Mouse (Mus musculus): ENCODE data around the gene Ccnl2. TPM values are rescaled to one million over a fixed set of nuclear protein-coding genes. Genes with fewer than 3 reads are reported as not detected.
A peak's percentile ranks its signal among the peaks of the same experiment; 100 is the strongest.

The Ccnl2 gene
- polyA plus RNA-seq, 1 experiment from 2014 or later, result 103 TPM

- H3K4me3 ChIP-seq (replicated peaks; ENCODE audit: low read depth, low read length), result peak overlapping the region; percentile 32; the same call in 1 of the 2 replicates
- TF ChIP-seq CTCF (IDR thresholded peaks at IDR 0.05; ENCODE audit: low read depth), result no peak
- no peak for DNase-seq (ENCODE audit: low spot score)
- peaks cover 11% of the 10 kb centered on the region for H3K4me1 ChIP-seq (replicated peaks; ENCODE audit: insufficient read depth, low read length)
- peak overlapping the region; percentile 77 for H3K4me2 ChIP-seq (ENCODE audit: low read length)
- no peaks in the 10 kb centered on the region for H3K9me3 ChIP-seq (replicated peaks; ENCODE audit: low read length)
- 0 out of 2 replicates have a peak overlapping the region, but pooled peaks have one; percentile 13 for H3K27ac ChIP-seq
- 46% methylated on average over 5 of the region's 5 CpGs for WGBS
- H3K9ac ChIP-seq (ENCODE audit: low read depth, low read length), result no peak overlapping the region
- H3K36me3 ChIP-seq (ENCODE audit: insufficient read depth, low read length), result no peaks in the 10 kb centered on the region
- ATAC-seq (replicated peaks; ENCODE audit: low FRiP score, low read depth), result no peak
- H3K27me3 ChIP-seq (ENCODE audit: insufficient read depth, low read length), result no peaks in the 10 kb centered on the region; the same call in 1 of the 2 replicates
Observed at GRCm38 (mm10) chr4:155773335-155774078, 38.8 kb upstream of the Ccnl2 start.

- peak; percentile 92 for DNase-seq (ENCODE audit: low spot score)
- H3K4me2 ChIP-seq (ENCODE audit: low read length), result peak within 1 kb of the TSS; percentile 77
- H3K27me3 ChIP-seq (ENCODE audit: insufficient read depth, low read length), result no peaks in the 10 kb centered on the region; the same call in 1 of the 2 replicates
- peak; percentile 59 for ATAC-seq (replicated peaks; ENCODE audit: low FRiP score, low read depth)
- no peaks in the 10 kb centered on the region for H3K9me3 ChIP-seq (replicated peaks; ENCODE audit: low read length)
- no peak for TF ChIP-seq CTCF (IDR thresholded peaks at IDR 0.05; ENCODE audit: low read depth)
- H3K9ac ChIP-seq (ENCODE audit: low read depth, low read length), result peak within 1 kb of the TSS; percentile 47; the same call in 1 of the 2 replicates
- peaks cover 11% of the 10 kb centered on the region for H3K4me1 ChIP-seq (replicated peaks; ENCODE audit: insufficient read depth, low read length)
- H3K4me3 ChIP-seq (replicated peaks; ENCODE audit: low read depth, low read length), result peak within 1 kb of the TSS; percentile 32
- 2% methylated on average over 35 of the region's 35 CpGs for WGBS
- H3K27ac ChIP-seq, result peak within 1 kb of the TSS; percentile 47; the same call in 1 of the 2 replicates
- H3K36me3 ChIP-seq (ENCODE audit: insufficient read depth, low read length), result no peaks in the 10 kb centered on the region
Observed at GRCm38 (mm10) chr4:155774280-155774754, 38.0 kb upstream of the Ccnl2 start, which contains the start of gene Vwa1. Gene Vwa1 (minus strand): TSS chr4:155774698.

- 36% methylated on average over 9 of the region's 9 CpGs for WGBS
- H3K4me1 ChIP-seq (replicated peaks; ENCODE audit: insufficient read depth, low read length), result peaks cover 11% of the 10 kb centered on the region
- H3K27ac ChIP-seq, result peak overlapping the region; percentile 47; the same call in 1 of the 2 replicates
- ATAC-seq (replicated peaks; ENCODE audit: low FRiP score, low read depth), result no peak
- H3K4me3 ChIP-seq (replicated peaks; ENCODE audit: low read depth, low read length), result peak overlapping the region; percentile 32; the same call in 1 of the 2 replicates
- no peaks in the 10 kb centered on the region for H3K9me3 ChIP-seq (replicated peaks; ENCODE audit: low read length)
- TF ChIP-seq CTCF (IDR thresholded peaks at IDR 0.05; ENCODE audit: low read depth), result no peak
- no peak overlapping the region for H3K9ac ChIP-seq (ENCODE audit: low read depth, low read length)
- DNase-seq (ENCODE audit: low spot score), result no peak
- peak overlapping the region; percentile 77 for H3K4me2 ChIP-seq (ENCODE audit: low read length)
- no peaks in the 10 kb centered on the region; the same call in 1 of the 2 replicates for H3K27me3 ChIP-seq (ENCODE audit: insufficient read depth, low read length)
- no peaks in the 10 kb centered on the region for H3K36me3 ChIP-seq (ENCODE audit: insufficient read depth, low read length)
Observed at GRCm38 (mm10) chr4:155774971-155775740, 37.1 kb upstream of the Ccnl2 start.

GRCm38 (mm10) chr4:155775855-155776254, 36.4 kb upstream of the Ccnl2 start:
- Histone ChIP-seq H3K4me1 (replicated peaks; ENCODE audit: insufficient read depth, low read length) (peaks cover 7% of the 10 kb centered on the region), H3K9ac (ENCODE audit: low read depth, low read length) (no peak overlapping the region), H3K4me3 (replicated peaks; ENCODE audit: low read depth, low read length) (no peak overlapping the region), H3K27ac (no peak overlapping the region), H3K27me3 (ENCODE audit: insufficient read depth, low read length) (no peaks in the 10 kb centered on the region; the same call in 1 of the 2 replicates), H3K4me2 (ENCODE audit: low read length) (no peak overlapping the region), H3K36me3 (ENCODE audit: insufficient read depth, low read length) (no peaks in the 10 kb centered on the region), H3K9me3 (replicated peaks; ENCODE audit: low read length) (no peaks in the 10 kb centered on the region)
- DNase-seq (ENCODE audit: low spot score) (no peak), ATAC-seq (replicated peaks; ENCODE audit: low FRiP score, low read depth) (no peak)
- no peak for TF ChIP-seq CTCF (IDR thresholded peaks at IDR 0.05; ENCODE audit: low read depth)
- WGBS, result 76% methylated on average over 3 of the region's 3 CpGs

GRCm38 (mm10) chr4:155776704-155777335, 35.5 kb upstream of the Ccnl2 start:
- Histone ChIP-seq H3K36me3 (ENCODE audit: insufficient read depth, low read length) (no peaks in the 10 kb centered on the region), H3K27ac (no peak overlapping the region), H3K9me3 (replicated peaks; ENCODE audit: low read length) (no peaks in the 10 kb centered on the region), H3K4me2 (ENCODE audit: low read length) (no peak overlapping the region), H3K27me3 (ENCODE audit: insufficient read depth, low read length) (no peaks in the 10 kb centered on the region; the same call in 1 of the 2 replicates), H3K9ac (ENCODE audit: low read depth, low read length) (no peak overlapping the region), H3K4me1 (replicated peaks; ENCODE audit: insufficient read depth, low read length) (peaks cover 10% of the 10 kb centered on the region), H3K4me3 (replicated peaks; ENCODE audit: low read depth, low read length) (no peak overlapping the region)
- ATAC-seq (replicated peaks; ENCODE audit: low FRiP score, low read depth) (no peak), DNase-seq (ENCODE audit: low spot score) (no peak)
- WGBS, result 47% methylated on average over 2 of the region's 2 CpGs
- no peak for TF ChIP-seq CTCF (IDR thresholded peaks at IDR 0.05; ENCODE audit: low read depth)

GRCm38 (mm10) chr4:155777816-155778215, 34.5 kb upstream of the Ccnl2 start:
- ATAC-seq (replicated peaks; ENCODE audit: low FRiP score, low read depth) (no peak), DNase-seq (ENCODE audit: low spot score) (no peak)
- no peak for TF ChIP-seq CTCF (IDR thresholded peaks at IDR 0.05; ENCODE audit: low read depth)
- Histone ChIP-seq H3K27me3 (ENCODE audit: insufficient read depth, low read length) (no peaks in the 10 kb centered on the region; the same call in 1 of the 2 replicates), H3K4me3 (replicated peaks; ENCODE audit: low read depth, low read length) (no peak overlapping the region), H3K4me1 (replicated peaks; ENCODE audit: insufficient read depth, low read length) (peaks cover 7% of the 10 kb centered on the region), H3K4me2 (ENCODE audit: low read length) (no peak overlapping the region), H3K9ac (ENCODE audit: low read depth, low read length) (no peak overlapping the region), H3K36me3 (ENCODE audit: insufficient read depth, low read length) (no peaks in the 10 kb centered on the region), H3K9me3 (replicated peaks; ENCODE audit: low read length) (no peaks in the 10 kb centered on the region), H3K27ac (no peak overlapping the region)
- 84% methylated on average over 2 of the region's 2 CpGs for WGBS
